Mouse (Mus musculus): ENCODE data around the gene Fkbp4. TPM values are rescaled to one million over a fixed set of nuclear protein-coding genes. Genes with fewer than 3 reads are reported as not detected.
"Not testable (repeated sequence)": the region's sequence is repeated elsewhere in the genome, so short reads cannot be mapped to it uniquely, and the experiment has no call there.

Fkbp4 gene
- total RNA-seq, 2 experiments from 2014 or later = 352 to 419 TPM

DNA sequence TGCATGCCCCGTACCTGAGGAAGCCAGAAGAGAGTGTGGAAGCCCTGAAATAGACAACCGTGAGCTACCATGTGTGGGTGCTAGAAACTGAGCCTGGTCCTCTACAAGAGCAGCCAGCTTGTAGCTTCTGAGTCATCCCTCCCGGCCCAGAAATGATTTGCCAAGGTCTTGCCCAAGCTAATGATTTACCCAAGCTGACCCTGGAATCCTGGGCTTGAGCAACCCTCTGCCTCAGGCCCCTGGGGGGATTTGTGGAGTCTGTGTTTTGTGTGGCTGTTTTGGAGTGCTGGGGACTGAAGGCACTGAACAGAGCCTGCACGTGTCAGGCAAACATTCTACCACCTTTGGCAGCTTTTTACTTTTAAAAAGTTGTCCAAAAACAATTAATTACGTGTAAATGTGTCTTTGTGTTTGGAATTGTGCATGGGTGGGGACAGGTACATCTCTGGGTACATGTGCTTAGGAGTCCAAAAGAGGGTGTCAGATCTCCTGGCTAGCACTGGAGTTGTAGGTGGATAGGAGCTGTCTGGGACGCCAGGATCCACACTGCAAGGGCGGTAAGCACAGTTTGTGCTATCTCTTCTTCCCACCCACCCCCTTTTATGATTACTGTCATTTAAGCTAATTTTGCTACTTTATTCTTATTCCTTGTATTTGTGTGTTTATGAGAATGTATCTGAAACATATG lies 40.8 kb downstream of the Fkbp4 start:
- no peak for DNase-seq

DNA sequence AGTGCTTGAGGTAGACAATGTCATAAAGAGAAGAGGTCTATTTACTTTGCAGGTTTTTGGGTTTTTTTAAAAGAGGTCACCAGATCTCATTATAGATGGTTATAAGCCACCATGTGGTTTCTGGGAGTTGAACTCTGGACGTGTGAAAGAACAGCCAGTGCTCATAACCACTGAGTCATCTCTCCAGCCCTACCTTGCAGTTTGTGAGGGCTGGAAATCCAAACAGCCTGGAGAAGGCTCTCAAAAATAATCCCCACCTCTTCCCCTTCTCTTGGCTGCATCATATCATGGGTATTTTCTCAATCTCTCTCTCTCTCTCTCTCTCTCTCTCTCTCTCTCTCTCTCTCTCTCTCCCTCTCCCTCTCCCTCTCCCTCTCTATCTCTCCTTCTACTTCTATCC lies 47.8 kb downstream of the Fkbp4 start:
- no peak for DNase-seq

DNA sequence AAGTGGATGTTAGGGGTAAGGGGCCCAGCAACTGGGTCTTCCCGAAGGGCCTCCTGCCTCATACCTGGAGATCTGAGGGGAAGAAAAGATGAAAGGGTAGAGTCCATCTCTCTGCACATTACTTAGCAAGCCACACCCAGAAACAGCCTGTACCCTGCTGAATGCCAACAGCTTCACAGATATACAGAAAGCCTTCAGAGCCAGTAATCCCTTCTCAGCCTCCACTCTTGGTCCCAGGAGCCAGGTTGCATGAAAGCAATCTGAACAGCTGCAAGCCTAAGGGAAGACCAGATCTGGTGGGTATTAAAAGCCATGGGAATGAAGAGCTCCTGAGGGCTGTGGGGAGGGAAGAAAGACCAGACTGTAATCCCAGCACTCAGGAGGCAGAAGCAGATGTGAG lies 49.3 kb downstream of the Fkbp4 start:
- no peak for DNase-seq

DNA sequence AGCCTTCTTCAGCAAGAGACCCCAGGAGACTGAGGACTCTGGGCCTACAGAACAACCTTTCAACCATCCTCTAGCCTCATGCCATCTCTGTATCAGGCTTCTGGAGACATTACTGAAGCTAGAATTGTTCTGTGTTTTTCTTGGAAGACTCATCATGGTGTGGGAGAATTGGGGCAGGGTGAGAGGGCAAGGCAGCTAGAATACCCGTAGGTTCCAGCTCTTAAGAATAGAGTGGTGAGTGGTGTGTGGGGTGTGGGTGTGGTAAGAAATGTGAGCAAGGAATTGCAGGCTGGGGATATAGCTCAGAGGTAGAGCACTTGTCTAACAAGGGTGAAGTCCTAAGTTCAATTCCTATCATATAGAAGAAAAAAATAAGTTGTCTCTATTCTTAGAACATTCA lies 53.5 kb downstream of the Fkbp4 start:
- DNase-seq = no peak

DNA sequence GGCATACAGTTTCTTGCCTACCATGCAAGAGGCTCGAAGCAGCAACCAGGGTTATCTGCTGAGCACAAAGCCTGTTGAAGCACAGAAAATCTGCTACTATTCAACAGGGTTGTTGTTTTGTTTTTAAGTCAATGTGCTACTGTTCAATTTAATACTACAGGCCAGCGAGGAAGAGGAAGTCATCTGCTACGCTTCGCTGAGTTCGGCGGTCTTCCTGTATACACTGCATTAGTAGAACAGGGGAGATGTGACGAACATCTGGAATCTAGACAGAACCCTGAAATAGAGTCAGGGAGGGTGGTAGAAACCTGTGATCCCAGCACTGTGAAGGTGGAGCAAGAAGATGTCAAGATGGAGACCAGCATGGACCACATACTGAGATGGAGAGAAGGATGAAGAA lies 54.7 kb downstream of the Fkbp4 start:
- no peak for DNase-seq

DNA sequence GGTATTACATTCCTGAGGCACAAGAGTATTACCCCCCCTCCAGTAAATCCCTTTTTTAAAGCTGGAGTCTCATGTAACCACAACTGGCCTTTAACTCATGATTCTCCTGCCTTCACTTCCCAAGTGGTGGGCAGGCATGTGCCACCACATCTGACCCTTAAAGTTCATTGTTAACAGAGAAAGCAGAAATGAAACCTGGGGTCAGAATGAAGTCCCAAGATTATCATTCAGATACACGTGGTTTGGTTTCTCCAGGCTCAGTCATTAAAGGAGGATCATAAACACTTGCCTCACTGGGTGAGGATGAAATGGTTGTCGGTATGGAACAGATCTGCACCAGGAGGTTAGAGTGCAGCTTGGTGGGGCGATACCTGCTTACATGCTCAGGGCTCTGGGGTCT lies 57.2 kb downstream of the Fkbp4 start:
- no peak for DNase-seq

DNA sequence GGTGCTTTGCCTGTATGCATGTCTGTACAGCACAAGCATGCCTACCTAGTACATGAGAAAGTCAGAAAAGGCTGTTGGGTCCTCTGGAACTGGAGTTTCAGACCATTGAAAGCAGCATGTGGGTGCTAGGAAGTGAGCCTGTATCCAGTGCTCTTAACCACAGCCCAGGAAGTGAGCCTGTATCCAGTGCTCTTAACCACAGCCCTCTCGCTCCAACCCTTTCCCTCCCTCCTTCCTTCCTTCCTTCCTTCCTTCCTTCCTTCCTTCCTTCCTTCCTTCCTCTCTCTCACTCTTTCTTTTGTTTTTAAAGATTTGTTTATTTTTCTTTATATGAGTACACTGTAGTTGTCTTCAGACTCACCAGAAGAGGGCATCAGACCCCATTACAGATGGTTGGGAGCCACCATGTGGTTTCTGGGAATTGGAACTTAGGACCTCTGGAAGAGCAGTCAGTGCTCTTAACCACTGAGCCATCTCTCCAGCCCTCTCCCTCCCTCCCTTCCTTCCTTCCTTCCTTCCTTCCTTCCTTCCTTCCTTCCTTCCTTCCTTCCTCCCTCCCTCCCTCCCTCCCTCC lies 57.8 kb downstream of the Fkbp4 start:
- not testable (repeated sequence) for DNase-seq

Other genes with a start within 250 kb of the Fkbp4 start
- 1 to 10 TPM; 3.1 to 5.0 TPM for gene Tead4, start 137.9 kb downstream of the Fkbp4 start, total RNA-seq (2021)
- 1 to 10 TPM; 5.6 to 6.1 TPM for gene Tulp3, start 82.8 kb downstream of the Fkbp4 start, total RNA-seq (2021)
- 10 to 100 TPM in 1 of 2 experiments, 1 to 10 TPM in 1; 8.8 to 10.6 TPM for gene Rhno1, start 75.8 kb downstream of the Fkbp4 start, total RNA-seq (2021)
- under 1 TPM; 0.52 to 0.98 TPM for gene Foxm1, start 75.7 kb downstream of the Fkbp4 start, total RNA-seq (2021)
- not detected for gene Tex52, start 63.2 kb downstream of the Fkbp4 start, total RNA-seq (2021)
- gene Gm44596, start 63.2 kb downstream of the Fkbp4 start, total RNA-seq (2021) = not detected
- 1 to 10 TPM; 1.3 TPM for gene Nrip2, start 39.4 kb downstream of the Fkbp4 start, total RNA-seq (2021)
- 10 to 100 TPM; 17.0 to 22.0 TPM for gene Itfg2, start 13.7 kb downstream of the Fkbp4 start, total RNA-seq (2021)
- gene Pzp, start 88.0 kb upstream of the Fkbp4 start, total RNA-seq (2021) = 1 to 10 TPM; 2.0 to 3.4 TPM
- 1 to 10 TPM in 1 of 2 experiments, not detected in 1; 2.4 TPM for gene A2ml1, start 142.9 kb upstream of the Fkbp4 start, total RNA-seq (2021)
- gene Klrb1a, start 184.9 kb upstream of the Fkbp4 start, total RNA-seq (2021) = not detected
- under 1 TPM; 0.40 to 0.98 TPM for gene Clec2h, start 223.7 kb upstream of the Fkbp4 start, total RNA-seq (2021)

All from heart, adult 18-20 months (tissue).